Comparison of ENCODE assay signal across 32 mouse cellular contexts in genomic region chr11:103789951-103790350, GRCm38 (mm10). TPM values are rescaled to one million over a fixed set of nuclear protein-coding genes. Genes with fewer than 3 reads are reported as not detected.
DNase-seq lines count a peak whose midpoint lies in the region; ATAC-seq and TF ChIP-seq lines count a peak whose summit lies in the region.
"Had no signal": no experiment of that assay in that cellular context is flagged by ENCODE, and none has a peak within 500 bp of the region (broad histone marks: within the 10 kb centered on the region; RNA-seq: fewer than 3 reads in every experiment).

No protein-coding gene starts in this region.

- ATAC-seq in megakaryocyte progenitor cell, adult 5-6 weeks (replicated peaks; ENCODE audit: poor library complexity), result no peak
- ATAC-seq: CD4-positive, CD25-positive, alpha-beta regulatory T cell, adult 4 months; forebrain, embryonic 14.5 days; intestine, embryonic 16.5 days; midbrain, embryonic 13.5 days had no signal

- H3K27me3 ChIP-seq in C2C12 (ENCODE audit: control insufficient read depth, insufficient read depth, insufficient read length), result peaks cover 20% of the 10 kb centered on the region

- TF ChIP-seq CTCF in C2C12 (IDR thresholded peaks at IDR 0.05; ENCODE audit: control insufficient read depth, insufficient read depth, insufficient read length), result no peak

- no peaks in the 10 kb centered on the region for H3K79me2 ChIP-seq in C2C12 (ENCODE audit: control insufficient read depth, insufficient read depth)

- DNase-seq in cerebellum, adult 11-12 months, result peak; percentile 36
- DNase-seq in cerebellum, adult 11 months, result no peak
- DNase-seq in left cerebral cortex, postnatal 4 days, result peak; percentile 50
- DNase-seq in left cerebral cortex, adult 11 months (ENCODE audit: low spot score), result no peak
- DNase-seq in brain, adult 2 months (ENCODE audit: low read depth, low spot score), result peak; percentile 81
- DNase-seq: adrenal gland, postnatal 10 days; embryo, embryonic 11 days; heart, adult 2 months; heart, postnatal 14 days; kidney, adult 8-10 months; kidney, postnatal 4 days; layer of hippocampus, postnatal 36 days; lung, postnatal 36 days; right cerebral cortex, postnatal 14 days; thymus, postnatal 14 days had no signal

- H3K79me3 ChIP-seq in C2C12 (ENCODE audit: low read depth), result no peaks in the 10 kb centered on the region

- no peak overlapping the region for H3K4me3 ChIP-seq in C2C12 (ENCODE audit: insufficient read depth, poor library complexity, severe bottlenecking)
- H3K4me3 ChIP-seq: embryonic facial prominence, embryonic 12.5 days; heart, adult 2 months; limb, embryonic 12.5 days; liver, embryonic 15.5 days; megakaryocyte, embryonic 14.5 days; midbrain, embryonic 13.5 days; stomach, embryonic 15.5 days had no signal

- H3ac ChIP-seq in C2C12 (ENCODE audit: control insufficient read depth, insufficient read length, low read depth), result no peak overlapping the region

- H3K36me3 ChIP-seq in C2C12 (ENCODE audit: control insufficient read depth, insufficient read depth), result no peaks in the 10 kb centered on the region
- H3K36me3 ChIP-seq: embryonic facial prominence, embryonic 12.5 days; limb, embryonic 12.5 days; liver, embryonic 15.5 days; midbrain, embryonic 13.5 days; stomach, embryonic 15.5 days had no signal

- intact Hi-C loops in left cerebral cortex, postnatal 4 days (cut with DNase I), result no loop called here

TF ChIP-seq in C2C12, 6 proteins besides CTCF, POLR2A, EP300 and RAD21:
- TF ChIP-seq CEBPB (IDR thresholded peaks at IDR 0.05; ENCODE audit: low read depth), result no peak
- TF ChIP-seq MAX (IDR thresholded peaks at IDR 0.05), result peak; percentile 49

RNA-seq across cellular contexts. Expression of gene Wnt3, which starts 16.0 kb away (rescaled TPM):
- total RNA-seq in left cerebral cortex, postnatal 4 days (2021), result 1 to 10 TPM; 2.5 to 2.8 TPM
- 0.01 TPM for polyA plus RNA-seq in C2C12 (2012; fragmentation: generic; extraction: Trizol)
- not detected in 2 replicates for total RNA-seq in megakaryocyte progenitor cell, adult 5-6 weeks (2015)
- total RNA-seq in megakaryocyte progenitor cell, adult 5-6 weeks (2017), result not detected in 2 replicates
- total RNA-seq: heart, adult 2 months; heart, postnatal 14 days; liver, adult 2 months; monocyte, adult 5-6 weeks had no signal
- polyA plus RNA-seq: heart, adult 2 months; heart, embryonic 14.5 days; liver, adult 2 months; liver, embryonic 15.5 days; urinary bladder, adult 2 months had no signal

RNA-seq across cellular contexts. Expression of gene Wnt9b, which starts 40.3 kb away (rescaled TPM):
- not detected for total RNA-seq in left cerebral cortex, postnatal 4 days (2021)
- polyA plus RNA-seq in C2C12 (2012; fragmentation: generic; extraction: Trizol), result not detected
- total RNA-seq in megakaryocyte progenitor cell, adult 5-6 weeks (2015), result not detected in 2 replicates
- total RNA-seq in megakaryocyte progenitor cell, adult 5-6 weeks (2017), result not detected in 2 replicates
- total RNA-seq: gastrocnemius, postnatal 4 days; monocyte, adult 5-6 weeks had no signal
- polyA plus RNA-seq: CD4-positive, CD25-positive, alpha-beta regulatory T cell, adult 4 months; lung, embryonic 16.5 days; stomach, embryonic 15.5 days had no signal

Comparison
In these comparisons a context has a peak if more than half of its experiments do, and no peak if none do; other contexts are left out.
1. DNase-seq: peak in cerebellum, adult 11-12 months (single experiment), left cerebral cortex, postnatal 4 days (single experiment) and brain, adult 2 months (single experiment); none in cerebellum, adult 11 months (single experiment) and left cerebral cortex, adult 11 months (single experiment).